Mouse (Mus musculus) limb, embryonic 13.5 days (tissue): ENCODE results near the gene Gm10644. TPM values are rescaled to one million over a fixed set of nuclear protein-coding genes. Genes with fewer than 3 reads are reported as not detected.

ENCODE experiments used
- ATAC-seq: fragments of 200-750 bp; cut with Nextera tagmentation; 2 replicates; pipeline ENCODE4 v1.8.0; 2017; ENCODE audit warnings: low read depth, moderate number of reproducible peaks, moderate TSS enrichment; ENCODE audit not compliant: low FRiP score
- H3K27ac ChIP-seq: fragments of 300-500 bp; sonication (generic); 2 replicates; pipeline ENCODE4 v1.5.1; 2015; ENCODE audit warnings: inconsistent platforms, mild to moderate bottlenecking, moderate library complexity
- H3K27me3 ChIP-seq: fragments of 300-500 bp; sonication (generic); 2 replicates; pipeline ENCODE4 v1.6.1; 2015; ENCODE audit warnings: mild to moderate bottlenecking, inconsistent platforms
- H3K36me3 ChIP-seq: fragments of 300-500 bp; sonication (generic); 2 replicates; pipeline ENCODE4 v1.6.1; 2015; ENCODE audit warnings: inconsistent platforms, mild to moderate bottlenecking, moderate library complexity
- H3K4me1 ChIP-seq: fragments of 300-500 bp; sonication (generic); 2 replicates; pipeline ENCODE4 v1.6.1; 2015; ENCODE audit warnings: inconsistent platforms
- H3K4me2 ChIP-seq: fragments of 300-500 bp; sonication (generic); replicated peaks from 2 replicates; pipeline ENCODE4 v1.6.1; 2015; ENCODE audit warnings: inconsistent platforms, mild to moderate bottlenecking, moderate library complexity
- H3K4me3 ChIP-seq: fragments of 300-500 bp; sonication (generic); 2 replicates; pipeline ENCODE4 v1.5.1; 2015; ENCODE audit warnings: moderate library complexity, mild to moderate bottlenecking, inconsistent platforms
- H3K9ac ChIP-seq: fragments of 300-500 bp; sonication (generic); 2 replicates; pipeline ENCODE4 v1.6.1; 2015; ENCODE audit warnings: mild to moderate bottlenecking, inconsistent platforms
- H3K9me3 ChIP-seq: fragments of 300-500 bp; sonication (generic); 2 replicates; pipeline ENCODE4 v1.6.1; 2016; ENCODE audit warnings: inconsistent platforms
- WGBS: fragments of 180-500 bp; shearing (Covaris S2); methylation state at CpG from one replicate; pipeline ENCODE4 v1.1.7; 2015; 5-methylcytosine and 5-hydroxymethylcytosine counted together
- polyA plus RNA-seq: library from polyadenylated mRNA; unstranded; fragments of >200 nt; fragmentation: Nextera tagmentation; extraction: Ambion mirVana; gene quantifications from 2 replicates; pipeline ENCODE4 v1.2.1, GENCODE M21; 2015

Gene Gm10644
- 0.40 and 0.43 TPM in 2 replicates for polyA plus RNA-seq

DNA sequence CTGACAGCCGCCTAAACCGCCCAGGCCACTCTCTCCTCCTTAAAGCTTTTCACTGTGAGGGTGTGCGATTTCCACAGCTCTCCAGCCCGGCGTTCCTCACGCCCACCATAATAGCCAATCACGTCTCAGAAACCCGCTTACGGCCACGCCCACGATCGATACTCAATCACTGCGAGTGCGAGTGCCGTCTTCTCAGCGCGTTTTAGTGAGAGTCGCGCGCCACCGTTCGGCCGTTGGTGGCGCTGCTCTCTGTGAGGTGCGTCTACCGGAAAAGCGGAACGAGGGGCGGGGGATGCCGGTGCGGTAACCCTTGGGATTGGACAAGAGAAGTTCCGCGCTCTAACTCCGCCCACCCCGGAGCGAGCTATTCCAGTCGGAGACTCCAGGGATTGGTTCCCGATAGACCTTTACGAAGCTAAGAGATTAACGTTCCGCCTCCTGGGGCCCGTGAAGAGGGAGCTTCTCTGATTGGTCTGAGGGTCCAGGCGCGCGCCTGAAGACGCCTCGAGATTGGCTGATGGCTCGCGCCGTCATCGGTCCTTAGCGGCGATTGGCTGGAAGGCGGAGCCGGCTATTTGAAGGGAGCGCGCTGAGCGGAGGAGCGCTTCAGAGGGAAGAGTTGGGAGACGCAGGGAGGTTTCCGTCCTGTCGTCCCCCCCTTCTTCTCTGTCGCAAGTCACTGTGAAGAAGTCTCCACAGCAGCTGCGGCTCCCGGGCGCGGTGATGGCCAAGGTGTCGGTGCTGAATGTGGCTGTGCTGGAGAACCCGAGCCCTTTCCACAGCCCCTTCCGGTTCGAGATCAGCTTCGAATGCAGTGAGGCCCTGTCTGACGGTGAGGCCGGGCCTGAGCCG, at the start of gene Gm10644, which contains the start of gene Asf1b:
Gene Gm10644 (minus strand): TSS at position 100 of the 852 bp plus-strand sequence.
Gene Asf1b (plus strand): TSS at position 402 of the 852 bp plus-strand sequence.
- H3K4me2 ChIP-seq: peak within 1 kb of the TSS; percentile 91
- H3K27me3 ChIP-seq: no peaks in the 10 kb centered on the region
- whole genome bisulfite sequencing: under 1% methylated on average over 75 of the region's 75 CpGs
- no peak within 1 kb of the TSS for H3K27ac ChIP-seq
- peak within 1 kb of the TSS; percentile 62 for H3K4me3 ChIP-seq
- H3K9me3 ChIP-seq: no peaks in the 10 kb centered on the region
- peaks cover 19% of the 10 kb centered on the region for H3K4me1 ChIP-seq
- peak; percentile 97 for ATAC-seq
- no peaks in the 10 kb centered on the region for H3K36me3 ChIP-seq
- H3K9ac ChIP-seq: peak within 1 kb of the TSS; percentile 67

DNA sequence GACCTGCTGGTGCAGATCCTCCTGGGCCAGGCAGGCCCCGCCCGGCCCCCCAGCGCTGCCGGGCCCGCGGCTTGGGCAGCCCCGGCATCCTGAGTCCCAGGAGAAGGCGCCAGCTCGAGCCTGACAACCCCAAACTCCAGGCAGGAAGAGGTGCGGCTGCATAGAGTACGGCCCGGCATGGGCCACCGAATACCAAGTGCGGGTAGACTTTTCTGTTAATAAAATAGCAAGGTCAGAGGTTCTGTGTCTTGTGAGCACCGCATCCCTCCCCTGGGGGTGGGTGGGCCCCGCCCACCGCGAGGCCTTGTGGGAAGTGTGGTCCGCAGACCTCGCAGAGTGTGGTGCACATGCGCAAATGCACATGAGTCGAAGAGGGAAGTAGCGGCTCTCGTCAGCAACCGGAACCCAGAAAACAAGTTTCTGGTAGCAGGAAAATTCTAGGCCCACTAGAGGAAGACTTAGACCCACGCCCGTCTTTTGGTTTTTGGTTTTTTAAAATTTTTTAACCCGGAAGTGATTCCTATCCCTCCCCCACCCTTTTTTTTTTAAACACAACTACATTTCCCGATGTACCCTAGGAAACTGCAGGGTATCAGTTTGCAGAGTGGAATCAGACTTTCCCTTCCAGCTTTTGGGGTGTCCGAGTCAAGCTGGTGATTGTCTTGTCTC, 49.7 kb upstream of the Gm10644 start:
- peak; percentile 88 for ATAC-seq
- WGBS: 1% methylated on average over 30 of the region's 30 CpGs
- Histone ChIP-seq H3K27me3 (peaks cover 14% of the 10 kb centered on the region; the same call in 1 of the 2 replicates), H3K36me3 (peaks cover 29% of the 10 kb centered on the region), H3K4me2 (peak overlapping the region; percentile 91), H3K27ac (peak overlapping the region; percentile 88), H3K4me3 (peak overlapping the region; percentile 67), H3K4me1 (peaks cover 44% of the 10 kb centered on the region), H3K9me3 (no peaks in the 10 kb centered on the region), H3K9ac (peak overlapping the region; percentile 85)

DNA sequence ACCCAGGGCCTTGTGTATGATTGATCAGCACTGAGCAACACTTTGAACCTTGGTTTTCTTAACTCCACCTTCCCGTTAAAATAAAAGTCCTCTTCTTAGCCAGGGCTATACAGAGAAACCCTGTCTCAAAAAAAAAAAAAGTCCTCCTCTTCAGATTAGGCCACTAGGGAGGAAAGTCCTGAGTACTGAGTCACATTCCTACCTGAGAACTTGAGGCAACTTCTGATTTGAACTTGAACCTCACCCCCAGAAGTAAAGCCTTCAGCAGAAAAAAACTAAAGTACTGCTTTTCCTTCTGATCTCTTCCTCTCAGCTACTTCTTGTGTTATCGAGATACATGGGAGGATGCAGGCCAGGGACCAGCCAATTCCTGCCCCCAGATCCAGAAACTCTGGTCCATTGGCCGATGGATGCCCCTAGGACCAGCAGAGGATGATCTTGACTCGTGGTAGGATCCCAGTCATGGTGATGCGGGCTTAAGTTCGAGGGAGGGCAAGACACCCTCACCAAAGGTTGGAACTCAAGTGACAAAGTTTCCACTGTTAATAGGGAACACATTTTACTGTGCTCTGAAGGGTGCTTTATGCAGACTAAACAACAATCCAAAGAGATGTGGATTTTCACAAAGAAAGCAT, 48.7 kb upstream of the Gm10644 start:
- Histone ChIP-seq H3K9me3 (no peaks in the 10 kb centered on the region), H3K4me1 (peaks cover 51% of the 10 kb centered on the region), H3K27ac (no peak overlapping the region), H3K4me2 (peak overlapping the region; percentile 91), H3K9ac (peak overlapping the region; percentile 85), H3K27me3 (0 out of 2 replicates have a peak, but pooled peaks cover 12% of the 10 kb centered on the region), H3K36me3 (peaks cover 36% of the 10 kb centered on the region), H3K4me3 (peak overlapping the region; percentile 67)
- ATAC-seq: no peak
- WGBS: 71% methylated on average over 6 of the region's 6 CpGs

DNA sequence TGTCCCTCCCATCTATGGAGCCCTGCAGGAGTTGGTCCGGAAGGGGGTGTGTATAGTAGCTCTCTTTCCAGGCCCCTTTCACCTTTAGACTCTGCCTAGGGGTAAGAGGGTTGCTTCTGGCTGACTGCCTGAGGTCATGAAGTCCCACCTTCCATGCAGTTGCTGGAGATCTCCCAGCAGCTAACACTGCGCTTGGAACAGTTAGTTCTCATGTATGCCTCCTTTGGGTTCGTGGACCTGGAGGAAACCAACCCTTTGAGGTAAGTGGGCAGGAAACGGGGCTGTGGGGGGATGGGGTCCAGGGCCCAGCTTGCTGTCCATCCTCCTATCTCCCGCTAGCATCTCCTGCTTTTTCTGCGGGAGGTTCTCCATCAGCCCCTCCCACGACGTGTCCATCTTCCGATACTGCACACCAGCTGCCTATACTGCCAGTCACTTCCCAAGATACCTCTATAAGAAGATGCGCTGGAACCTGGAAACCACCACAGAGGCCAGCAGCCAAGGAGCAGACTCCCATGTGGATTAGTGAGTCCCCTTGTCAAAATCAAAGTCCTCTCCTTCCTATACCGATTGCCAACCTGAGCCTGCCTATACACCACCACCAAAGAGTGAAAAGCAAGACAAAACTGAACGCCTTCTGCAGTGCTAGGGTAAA, 48.1 kb upstream of the Gm10644 start:
- Histone ChIP-seq H3K4me2 (no peak overlapping the region), H3K27ac (no peak overlapping the region), H3K36me3 (peaks cover 36% of the 10 kb centered on the region), H3K27me3 (0 out of 2 replicates have a peak, but pooled peaks cover 12% of the 10 kb centered on the region), H3K4me1 (peaks cover 52% of the 10 kb centered on the region), H3K9ac (no peak overlapping the region), H3K4me3 (no peak overlapping the region), H3K9me3 (no peaks in the 10 kb centered on the region)
- WGBS: 71% methylated on average over 12 of the region's 12 CpGs
- ATAC-seq: no peak

DNA sequence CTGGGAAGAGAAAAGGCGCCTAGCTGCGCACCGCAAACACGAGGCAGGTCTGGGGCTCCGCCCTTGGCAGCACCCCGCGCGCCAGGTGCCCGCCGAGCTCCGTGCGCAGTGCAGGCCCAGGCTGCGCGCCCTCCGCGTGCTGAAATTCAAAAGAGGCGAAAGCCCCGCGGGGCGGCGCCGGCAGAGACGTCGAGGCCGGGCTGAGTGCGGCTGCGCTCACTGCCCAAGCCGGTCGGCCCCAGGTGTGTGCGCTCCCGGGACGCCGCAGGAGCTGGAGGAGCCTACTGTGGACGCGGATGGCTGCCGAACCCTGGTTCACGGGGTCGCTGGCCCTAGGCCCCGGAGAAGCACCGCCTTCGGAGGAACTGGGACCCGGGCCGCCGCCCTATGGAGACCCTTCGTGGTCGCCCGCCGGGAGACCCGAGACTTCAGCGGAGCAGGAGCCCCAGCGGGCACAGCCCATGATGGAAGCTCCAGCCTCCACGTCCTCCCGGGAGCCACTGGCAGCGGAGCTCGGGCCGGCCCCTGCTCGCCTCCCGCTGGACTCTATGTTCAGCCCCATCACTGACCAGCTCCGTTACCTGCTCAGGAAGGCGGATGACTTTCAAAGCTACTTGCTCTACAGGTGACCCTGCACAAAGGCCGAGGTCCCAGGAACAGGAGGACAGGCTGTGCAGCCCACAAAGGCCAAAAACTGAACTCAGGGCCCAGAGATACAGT, 46.4 kb upstream of the Gm10644 start, which contains the start of gene 1700067K01Rik:
Gene 1700067K01Rik (plus strand): TSS at position 222 of the 720 bp plus-strand sequence.
- H3K4me3 ChIP-seq: peak within 1 kb of the TSS; percentile 15; the same call in 1 of the 2 replicates
- peak within 1 kb of the TSS; percentile 51 for H3K9ac ChIP-seq

DNA sequence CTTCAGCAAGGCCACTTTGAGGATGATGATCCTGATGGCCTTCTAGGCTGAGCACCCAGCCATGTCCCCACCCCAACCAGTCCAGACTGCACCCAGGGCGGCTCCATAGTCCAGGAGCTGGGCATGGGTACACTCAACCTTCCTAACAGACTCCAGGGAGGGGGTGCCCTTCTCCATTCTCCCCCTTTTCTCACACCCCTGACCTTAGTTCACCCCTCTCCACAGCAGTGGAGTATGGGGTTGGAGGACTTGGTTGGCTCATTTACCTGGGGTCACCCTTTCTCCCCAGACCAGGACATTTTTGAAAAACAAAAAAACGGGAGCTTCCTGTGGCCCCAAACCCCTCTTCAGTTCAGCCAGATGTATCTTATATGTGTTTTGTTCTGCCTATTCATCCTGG, 44.8 kb upstream of the Gm10644 start:
- Histone ChIP-seq H3K4me2 (peak overlapping the region; percentile 85; the same call in 1 of the 2 replicates), H3K4me3 (no peak overlapping the region), H3K27me3 (0 out of 2 replicates have a peak, but pooled peaks cover 12% of the 10 kb centered on the region), H3K27ac (no peak overlapping the region), H3K9ac (no peak overlapping the region), H3K36me3 (peaks cover 41% of the 10 kb centered on the region), H3K9me3 (no peaks in the 10 kb centered on the region), H3K4me1 (peaks cover 57% of the 10 kb centered on the region)
- ATAC-seq: no peak
- 90% methylated on average over 2 of the region's 2 CpGs for WGBS

More for the DNA sequence above, 46.4 kb upstream of the Gm10644 start, which contains the start of gene 1700067K01Rik:
- Histone ChIP-seq H3K4me1 (peaks cover 53% of the 10 kb centered on the region), H3K9me3 (no peaks in the 10 kb centered on the region), H3K36me3 (peaks cover 36% of the 10 kb centered on the region), H3K27me3 (0 out of 2 replicates have a peak, but pooled peaks cover 12% of the 10 kb centered on the region), H3K27ac (no peak within 1 kb of the TSS), H3K4me2 (peak within 1 kb of the TSS; percentile 47)
- no peak for ATAC-seq
- 24% methylated on average over 61 of the region's 61 CpGs for WGBS

DNA sequence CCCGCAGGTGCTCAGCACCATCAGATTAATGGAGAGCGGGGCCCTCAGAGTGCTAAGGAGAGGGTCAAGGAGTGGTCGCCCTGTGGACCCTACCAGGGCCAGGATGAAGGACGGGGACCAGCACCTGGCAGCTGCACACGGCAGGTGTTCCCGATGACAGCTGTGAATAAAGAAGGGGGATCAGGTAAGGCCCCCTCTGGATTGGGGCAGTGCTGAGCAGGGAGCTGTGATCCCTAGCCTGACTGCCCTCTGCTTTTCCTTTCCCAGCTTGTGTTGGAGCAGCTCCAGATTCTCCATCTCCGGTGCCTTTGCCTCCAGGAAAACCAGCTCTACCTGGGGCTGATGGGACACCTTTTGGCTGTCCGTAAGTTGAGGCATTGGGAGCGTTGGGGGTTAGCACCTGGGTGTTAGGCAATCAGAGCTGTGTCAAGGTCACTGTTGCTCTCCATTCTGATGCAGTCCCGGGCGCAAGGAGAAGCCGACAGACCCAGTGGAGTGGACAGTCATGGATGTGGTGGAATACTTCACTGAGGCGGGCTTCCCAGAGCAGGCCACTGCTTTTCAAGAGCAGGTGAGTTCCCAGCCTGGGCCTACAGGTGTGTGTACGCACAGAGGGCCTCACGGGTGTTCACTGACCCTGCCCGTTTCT, 44.2 kb upstream of the Gm10644 start:
- 0 out of 2 replicates have a peak, but pooled peaks cover 12% of the 10 kb centered on the region for H3K27me3 ChIP-seq
- H3K36me3 ChIP-seq: peaks cover 47% of the 10 kb centered on the region
- peak overlapping the region; percentile 75 for H3K4me3 ChIP-seq
- H3K27ac ChIP-seq: 0 out of 2 replicates have a peak overlapping the region, but pooled peaks have one; percentile 87
- H3K9me3 ChIP-seq: no peaks in the 10 kb centered on the region
- ATAC-seq: no peak
- 65% methylated on average over 16 of the region's 16 CpGs for WGBS
- H3K9ac ChIP-seq: peak overlapping the region; percentile 82
- H3K4me1 ChIP-seq: peaks cover 54% of the 10 kb centered on the region
- H3K4me2 ChIP-seq: peak overlapping the region; percentile 85

DNA sequence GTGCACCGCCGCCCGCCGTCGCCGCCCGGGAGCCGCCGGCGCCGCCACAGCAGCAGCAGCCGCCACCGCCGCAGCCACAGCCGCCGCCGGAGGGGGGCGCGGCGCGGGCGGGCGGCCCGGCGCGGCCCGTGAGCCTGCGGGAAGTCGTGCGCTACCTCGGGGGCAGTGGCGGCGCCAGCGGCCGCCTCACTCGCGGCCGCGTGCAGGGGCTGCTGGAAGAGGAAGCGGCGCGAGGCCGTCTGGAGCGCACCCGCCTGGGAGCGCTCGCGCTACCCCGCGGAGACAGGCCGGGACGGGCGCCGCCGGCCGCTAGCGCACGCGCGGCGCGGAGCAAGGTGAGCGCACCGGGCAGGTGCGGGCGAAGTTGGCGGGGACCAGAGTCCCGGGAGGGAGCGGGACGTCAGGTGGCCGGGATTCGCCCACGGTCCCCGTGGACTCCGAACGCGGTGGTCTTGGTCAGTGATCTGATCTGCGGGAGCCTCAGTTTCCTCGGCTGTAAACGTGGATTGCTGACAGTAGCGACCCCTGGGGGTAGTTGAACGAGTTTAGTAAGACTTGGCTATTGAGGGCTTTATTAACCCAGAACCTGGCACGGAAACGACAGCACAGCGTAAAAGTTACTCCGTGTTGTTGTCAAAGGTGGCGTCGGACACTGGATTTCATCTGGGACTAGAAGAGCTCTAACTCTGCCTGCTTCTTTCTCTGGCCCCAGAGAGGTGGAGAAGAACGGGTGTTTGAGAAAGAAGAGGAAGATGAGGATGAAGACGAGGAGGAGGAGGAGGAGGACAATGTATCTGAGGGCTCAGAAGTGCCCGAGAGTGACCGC, 43.4 kb upstream of the Gm10644 start:
- 1% methylated on average over 70 of the region's 92 CpGs for WGBS
- ATAC-seq: no peak

DNA sequence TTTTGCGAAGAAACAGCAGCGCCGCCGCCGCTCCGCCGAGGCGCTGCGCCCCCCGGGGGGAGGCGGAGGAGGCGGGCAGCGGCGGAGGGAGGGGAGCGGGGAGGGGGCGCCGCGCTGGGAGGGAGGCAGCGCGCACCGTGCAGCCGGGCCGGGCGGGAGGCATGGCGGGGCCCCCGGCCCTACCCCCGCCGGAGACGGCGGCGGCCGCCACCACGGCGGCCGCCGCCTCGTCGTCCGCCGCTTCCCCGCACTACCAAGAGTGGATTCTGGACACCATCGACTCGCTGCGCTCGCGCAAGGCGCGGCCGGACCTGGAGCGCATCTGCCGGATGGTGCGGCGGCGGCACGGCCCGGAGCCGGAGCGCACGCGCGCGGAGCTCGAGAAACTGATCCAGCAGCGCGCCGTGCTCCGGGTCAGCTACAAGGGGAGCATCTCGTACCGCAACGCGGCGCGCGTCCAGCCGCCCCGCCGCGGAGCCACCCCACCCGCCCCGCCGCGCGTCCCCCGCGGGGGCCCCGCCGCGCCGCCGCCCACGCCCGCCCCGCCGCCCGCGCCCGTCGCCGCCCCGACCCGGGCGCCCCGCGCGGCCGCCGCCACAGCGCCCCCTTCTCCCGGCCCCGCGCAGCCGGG, 42.6 kb upstream of the Gm10644 start, which contains the start of gene Samd1:
Gene Samd1 (plus strand): TSS at position 162 of the 631 bp plus-strand sequence.
- peak within 1 kb of the TSS; percentile 95 for H3K9ac ChIP-seq
- WGBS: under 1% methylated on average over 56 of the region's 112 CpGs
- H3K27me3 ChIP-seq: 0 out of 2 replicates have a peak, but pooled peaks cover 12% of the 10 kb centered on the region
- H3K4me1 ChIP-seq: peaks cover 39% of the 10 kb centered on the region
- peak within 1 kb of the TSS; percentile 85 for H3K4me2 ChIP-seq
- H3K4me3 ChIP-seq: peak within 1 kb of the TSS; percentile 78
- peaks cover 52% of the 10 kb centered on the region for H3K36me3 ChIP-seq
- ATAC-seq: peak; percentile 18; the same call in 1 of the 2 replicates
- H3K27ac ChIP-seq: peak within 1 kb of the TSS; percentile 98
- no peaks in the 10 kb centered on the region for H3K9me3 ChIP-seq

More for the DNA sequence above, 43.4 kb upstream of the Gm10644 start:
- H3K27ac ChIP-seq: peak overlapping the region; percentile 87
- H3K27me3 ChIP-seq: 0 out of 2 replicates have a peak, but pooled peaks cover 12% of the 10 kb centered on the region
- peak overlapping the region; percentile 75 for H3K4me3 ChIP-seq
- no peaks in the 10 kb centered on the region for H3K9me3 ChIP-seq
- H3K9ac ChIP-seq: peak overlapping the region; percentile 82
- peaks cover 53% of the 10 kb centered on the region for H3K36me3 ChIP-seq
- peaks cover 46% of the 10 kb centered on the region for H3K4me1 ChIP-seq
- peak overlapping the region; percentile 85 for H3K4me2 ChIP-seq
